ENCODE assay signal across 13 mouse cellular contexts in the genomic region with DNA sequence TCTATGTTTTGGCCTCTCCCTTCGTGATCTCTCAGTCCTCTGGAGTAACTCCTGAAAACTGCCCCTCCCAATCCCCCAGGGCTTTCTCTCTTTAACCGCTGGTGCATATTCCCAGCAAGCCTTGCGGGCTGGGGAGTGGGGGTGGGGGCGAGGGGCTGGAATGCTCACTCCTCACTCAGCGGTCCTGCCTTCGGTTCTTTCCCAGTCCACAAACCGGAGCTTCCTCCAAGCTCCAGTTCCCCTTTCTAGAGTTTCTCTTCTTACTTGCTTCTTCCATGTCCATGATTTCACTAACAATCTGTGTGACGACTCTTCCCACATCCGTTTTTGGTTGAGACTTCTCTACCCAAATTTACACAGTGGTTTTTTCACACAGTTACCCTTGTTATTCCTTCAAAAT. TPM values are rescaled to one million over a fixed set of nuclear protein-coding genes. Genes with fewer than 3 reads are reported as not detected.
DNase-seq lines count a peak whose midpoint lies in the region; ATAC-seq and TF ChIP-seq lines count a peak whose summit lies in the region.
"Had no signal": no experiment of that assay in that cellular context is flagged by ENCODE, and none has a peak within 500 bp of the region (broad histone marks: within the 10 kb centered on the region; RNA-seq: fewer than 3 reads in every experiment).

No protein-coding gene starts in this region.

- no peaks in the 10 kb centered on the region for H3K36me3 ChIP-seq in kidney, postnatal 0 days (ENCODE audit: insufficient read depth, low read length)
- H3K36me3 ChIP-seq in limb, embryonic 13.5 days, result no peaks in the 10 kb centered on the region
- H3K36me3 ChIP-seq in intestine, embryonic 16.5 days (ENCODE audit: control insufficient read depth, insufficient read depth, low read length), result no peaks in the 10 kb centered on the region

- peaks cover 16% of the 10 kb centered on the region for H3K27me3 ChIP-seq in kidney, postnatal 0 days (ENCODE audit: insufficient read depth, low read length)
- H3K27me3 ChIP-seq in limb, embryonic 13.5 days, result peaks cover 36% of the 10 kb centered on the region
- peaks cover 29% of the 10 kb centered on the region for H3K27me3 ChIP-seq in intestine, embryonic 16.5 days (replicated peaks; ENCODE audit: control insufficient read depth, insufficient read depth, low read length)
- H3K27me3 ChIP-seq: Patski had no signal

- H3K27ac ChIP-seq in kidney, postnatal 0 days, result no peak overlapping the region
- no peak overlapping the region for H3K27ac ChIP-seq in limb, embryonic 13.5 days
- no peak overlapping the region for H3K27ac ChIP-seq in intestine, embryonic 16.5 days (ENCODE audit: low read length)

- no peak overlapping the region for H3K9ac ChIP-seq in kidney, postnatal 0 days (ENCODE audit: low read depth, low read length)
- H3K9ac ChIP-seq in limb, embryonic 13.5 days, result no peak overlapping the region
- no peak overlapping the region for H3K9ac ChIP-seq in intestine, embryonic 16.5 days (ENCODE audit: low read depth, low read length)
- H3K9ac ChIP-seq: liver, postnatal 0 days had no signal

- TF ChIP-seq CTCF in kidney, postnatal 0 days (IDR thresholded peaks at IDR 0.05; ENCODE audit: low read depth), result no peak

- no peak for ATAC-seq in kidney, postnatal 0 days (replicated peaks; ENCODE audit: low FRiP score, low read depth)
- no peak for ATAC-seq in limb, embryonic 13.5 days (ENCODE audit: low FRiP score, low read depth)
- ATAC-seq in intestine, embryonic 16.5 days, result no peak
- ATAC-seq: hindbrain, embryonic 16.5 days; liver, postnatal 0 days; Patski had no signal

- 29% methylated on average over 9 of the region's 9 CpGs for WGBS in kidney, postnatal 0 days
- 26% methylated on average over 9 of the region's 9 CpGs for WGBS in limb, embryonic 13.5 days
- 28% methylated on average over 9 of the region's 9 CpGs for WGBS in intestine, embryonic 16.5 days

- H3K4me2 ChIP-seq in kidney, postnatal 0 days (ENCODE audit: low read length), result peak overlapping the region; percentile 23; the same call in 1 of the 2 replicates
- H3K4me2 ChIP-seq in limb, embryonic 13.5 days (replicated peaks), result peak overlapping the region; percentile 27
- H3K4me2 ChIP-seq in intestine, embryonic 16.5 days (ENCODE audit: low read depth, low read length), result no peak overlapping the region

- H3K4me1 ChIP-seq in kidney, postnatal 0 days (replicated peaks; ENCODE audit: insufficient read depth, low read length), result peaks cover 6% of the 10 kb centered on the region
- peaks cover 4% of the 10 kb centered on the region for H3K4me1 ChIP-seq in limb, embryonic 13.5 days
- peaks cover 7% of the 10 kb centered on the region for H3K4me1 ChIP-seq in intestine, embryonic 16.5 days (ENCODE audit: control insufficient read depth, insufficient read depth, low read length)

- H3K9me3 ChIP-seq in kidney, postnatal 0 days (replicated peaks; ENCODE audit: low read length), result no peaks in the 10 kb centered on the region
- H3K9me3 ChIP-seq in limb, embryonic 13.5 days, result no peaks in the 10 kb centered on the region
- no peaks in the 10 kb centered on the region for H3K9me3 ChIP-seq in intestine, embryonic 16.5 days (ENCODE audit: control insufficient read depth, low read length)

- H3K4me3 ChIP-seq in kidney, postnatal 0 days (replicated peaks; ENCODE audit: low read depth, low read length), result no peak overlapping the region
- no peak overlapping the region for H3K4me3 ChIP-seq in limb, embryonic 13.5 days
- H3K4me3 ChIP-seq in intestine, embryonic 16.5 days (ENCODE audit: low read length), result no peak overlapping the region

- no peak for DNase-seq in kidney, postnatal 0 days (ENCODE audit: low spot score)
- DNase-seq in kidney, postnatal 25 days, result no peak
- DNase-seq in Muller cell, postnatal 12 days (ENCODE audit: inconsistent ontology term), result peak; percentile 9
- peak; percentile 53 to 59 for DNase-seq in heart, adult 18-20 months
- no peak for DNase-seq in frontal cortex, postnatal 10 days (ENCODE audit: low spot score in 2 of 2)
- no peak for DNase-seq in right cerebral cortex, postnatal 25 days
- DNase-seq: cerebellum, postnatal 14 days; liver, postnatal 0 days; thymus, postnatal 36 days had no signal

RNA-seq across cellular contexts. Expression of gene Bend6, which starts 4.0 kb away (rescaled TPM):
- polyA plus RNA-seq in kidney, postnatal 0 days (2015; fragmentation: Nextera tagmentation; extraction: Ambion mirVana), result 0.32 and 0.33 TPM in 2 replicates
- total RNA-seq in heart, adult 18-20 months (2021), result 1 to 10 TPM; 1.9 to 2.0 TPM
- 1.6 and 1.7 TPM in 2 replicates for polyA plus RNA-seq in limb, embryonic 13.5 days (2015; fragmentation: Nextera tagmentation; extraction: Ambion mirVana)
- polyA plus RNA-seq in intestine, embryonic 16.5 days (2015; fragmentation: Nextera tagmentation; extraction: Ambion mirVana), result 0.32 and 0.60 TPM in 2 replicates

RNA-seq across cellular contexts. Expression of gene Dst, which starts 4.4 kb away (rescaled TPM):
- 22.4 and 24.0 TPM in 2 replicates for polyA plus RNA-seq in kidney, postnatal 0 days (2015; fragmentation: Nextera tagmentation; extraction: Ambion mirVana)
- total RNA-seq in heart, adult 18-20 months (2021), result 100 to 1,000 TPM; 378 TPM
- polyA plus RNA-seq in limb, embryonic 13.5 days (2015; fragmentation: Nextera tagmentation; extraction: Ambion mirVana), result 22.3 and 23.5 TPM in 2 replicates
- 15.1 and 16.4 TPM in 2 replicates for polyA plus RNA-seq in intestine, embryonic 16.5 days (2015; fragmentation: Nextera tagmentation; extraction: Ambion mirVana)

Comparison
In these comparisons a context has a peak if more than half of its experiments do, and no peak if none do; other contexts are left out.
1. DNase-seq: peak in Muller cell, postnatal 12 days (single experiment) and heart, adult 18-20 months (2 of 2); none in kidney, postnatal 0 days (single experiment), kidney, postnatal 25 days (0 of 2), frontal cortex, postnatal 10 days (0 of 2) and right cerebral cortex, postnatal 25 days (single experiment).